Mouse (Mus musculus) testis, adult 2 months (tissue): ENCODE measurements around the gene Uggt2. TPM values are rescaled to one million over a fixed set of nuclear protein-coding genes. Genes with fewer than 3 reads are reported as not detected.

Experiments
- H3K27ac ChIP-seq: fragments of 200-500 bp; 2 replicates; pipeline ENCODE4 v1.5.1; 2012; ENCODE audit warnings: low read depth, low read length; ENCODE audit not compliant: control insufficient read depth, insufficient read depth
- H3K27me3 ChIP-seq: fragments of 200-500 bp; 2 replicates; pipeline ENCODE4 v1.6.1; 2012; ENCODE audit warnings: mild to moderate bottlenecking, low read length, moderate library complexity; ENCODE audit not compliant: control insufficient read depth, insufficient read depth
- H3K36me3 ChIP-seq: fragments of 200-500 bp; 2 replicates; pipeline ENCODE4 v1.6.1; 2012; ENCODE audit warnings: mild to moderate bottlenecking, low read length; ENCODE audit not compliant: control insufficient read depth, insufficient read depth
- H3K4me1 ChIP-seq: fragments of 200-500 bp; 2 replicates; pipeline ENCODE4 v1.6.1; 2012; ENCODE audit warnings: low read length; ENCODE audit not compliant: control insufficient read depth, insufficient read depth
- H3K4me3 ChIP-seq: fragments of 200-500 bp; 2 replicates; pipeline ENCODE4 v1.5.1; 2012; ENCODE audit warnings: low read depth, mild to moderate bottlenecking, low read length, moderate library complexity, mixed read lengths; ENCODE audit not compliant: control insufficient read depth
- CTCF ChIP-seq: fragments of 200-500 bp; IDR thresholded peaks from 2 replicates; pipeline ENCODE4 v1.5.1; 2012; ENCODE audit warnings: low read depth, mild to moderate bottlenecking, inconsistent platforms, low read length, moderate library complexity; ENCODE audit not compliant: control insufficient read depth, insufficient read depth, insufficient replicate concordance
- POLR2A ChIP-seq: fragments of 200-500 bp; IDR thresholded peaks from 2 replicates; pipeline ENCODE4 v1.6.1; 2012; ENCODE audit warnings: low read depth, mild to moderate bottlenecking, inconsistent platforms, low read length, moderate library complexity; ENCODE audit not compliant: control insufficient read depth
- polyA plus RNA-seq: library from polyadenylated mRNA; depleted of rRNA; stranded (reverse); fragments of >200 nt; gene quantifications from 2 replicates; pipeline ENCODE4 v1.2.3, GENCODE M21; 2012

Gene Uggt2
- polyA plus RNA-seq, 1 experiment: 18.9 TPM

GRCm38 (mm10) chr14:119061811-119062210 lies 37.4 kb downstream of the Uggt2 start:
- TF ChIP-seq CTCF: no peak
- TF ChIP-seq POLR2A: no peak
- Histone ChIP-seq H3K27ac (no peak overlapping the region), H3K4me3 (no peak overlapping the region), H3K4me1 (no peaks in the 10 kb centered on the region), H3K36me3 (no peaks in the 10 kb centered on the region; the same call in 1 of the 2 replicates), H3K27me3 (no peaks in the 10 kb centered on the region)

GRCm38 (mm10) chr14:119060682-119061081 lies 38.5 kb downstream of the Uggt2 start:
- H3K4me1 ChIP-seq: no peaks in the 10 kb centered on the region
- no peak overlapping the region for H3K4me3 ChIP-seq
- no peaks in the 10 kb centered on the region for H3K27me3 ChIP-seq
- H3K27ac ChIP-seq: no peak overlapping the region
- H3K36me3 ChIP-seq: no peaks in the 10 kb centered on the region; the same call in 1 of the 2 replicates
- TF ChIP-seq POLR2A (no peak), CTCF (no peak)

GRCm38 (mm10) chr14:119057014-119057413 lies 42.2 kb downstream of the Uggt2 start:
- Histone ChIP-seq H3K27ac (no peak overlapping the region), H3K36me3 (no peaks in the 10 kb centered on the region; the same call in 1 of the 2 replicates), H3K4me3 (no peak overlapping the region), H3K27me3 (no peaks in the 10 kb centered on the region), H3K4me1 (no peaks in the 10 kb centered on the region)
- TF ChIP-seq POLR2A (no peak), CTCF (no peak)

- H3K4me1 ChIP-seq: no peaks in the 10 kb centered on the region
- H3K27ac ChIP-seq: no peak overlapping the region
- no peaks in the 10 kb centered on the region; the same call in 1 of the 2 replicates for H3K36me3 ChIP-seq
- TF ChIP-seq POLR2A: no peak
- no peak for TF ChIP-seq CTCF
- no peak overlapping the region for H3K4me3 ChIP-seq
- H3K27me3 ChIP-seq: no peaks in the 10 kb centered on the region
These were observed 46.3 kb downstream of the Uggt2 start for GRCm38 (mm10) chr14:119052969-119053368.

- H3K27ac ChIP-seq: no peak overlapping the region
- H3K4me3 ChIP-seq: no peak overlapping the region
- no peaks in the 10 kb centered on the region for H3K36me3 ChIP-seq
- H3K4me1 ChIP-seq: no peaks in the 10 kb centered on the region
- no peak for TF ChIP-seq POLR2A
- no peak for TF ChIP-seq CTCF
- no peaks in the 10 kb centered on the region for H3K27me3 ChIP-seq
These were observed 46.9 kb downstream of the Uggt2 start for GRCm38 (mm10) chr14:119052361-119052760.

GRCm38 (mm10) chr14:119043765-119044164 lies 55.5 kb downstream of the Uggt2 start:
- H3K4me3 ChIP-seq: no peak overlapping the region
- H3K27me3 ChIP-seq: no peaks in the 10 kb centered on the region
- H3K36me3 ChIP-seq: no peaks in the 10 kb centered on the region; the same call in none of the 2 replicates
- TF ChIP-seq CTCF (no peak), POLR2A (no peak)
- H3K4me1 ChIP-seq: no peaks in the 10 kb centered on the region
- H3K27ac ChIP-seq: no peak overlapping the region

GRCm38 (mm10) chr14:119040253-119040652 lies 59.0 kb downstream of the Uggt2 start:
- Histone ChIP-seq H3K36me3 (no peaks in the 10 kb centered on the region; the same call in 1 of the 2 replicates), H3K27me3 (no peaks in the 10 kb centered on the region), H3K27ac (no peak overlapping the region), H3K4me1 (no peaks in the 10 kb centered on the region; the same call in 1 of the 2 replicates), H3K4me3 (no peak overlapping the region)
- TF ChIP-seq POLR2A (no peak), CTCF (peak; percentile 41; the same call in 1 of the 2 replicates)

GRCm38 (mm10) chr14:119037755-119038154 lies 61.5 kb downstream of the Uggt2 start:
- Histone ChIP-seq H3K36me3 (peaks cover 2% of the 10 kb centered on the region; the same call in 1 of the 2 replicates), H3K27me3 (no peaks in the 10 kb centered on the region), H3K4me1 (no peaks in the 10 kb centered on the region; the same call in 1 of the 2 replicates), H3K4me3 (no peak overlapping the region), H3K27ac (no peak overlapping the region)
- TF ChIP-seq POLR2A (no peak), CTCF (no peak)
